Comparison of ENCODE assay signal across 8 mouse cellular contexts in genomic region chr7:105786506-105787284, GRCm38 (mm10). TPM values are rescaled to one million over a fixed set of nuclear protein-coding genes. Genes with fewer than 3 reads are reported as not detected.
DNase-seq lines count a peak whose midpoint lies in the region; ATAC-seq and TF ChIP-seq lines count a peak whose summit lies in the region.

No protein-coding gene starts in this region.

- H3K4me1 ChIP-seq in heart, adult 2 months (ENCODE audit: control insufficient read depth, insufficient read depth, low read length) = peaks cover 5% of the 10 kb centered on the region
- peaks cover 60% of the 10 kb centered on the region for H3K4me1 ChIP-seq in midbrain, embryonic 10.5 days

- peak overlapping the region; percentile 70 for H3K4me3 ChIP-seq in heart, adult 2 months
- H3K4me3 ChIP-seq in midbrain, embryonic 10.5 days = peak overlapping the region; percentile 92

- WGBS in heart, adult 2 months = 10% methylated on average over 19 of the region's 20 CpGs
- 7% methylated on average over 19 of the region's 20 CpGs for WGBS in midbrain, embryonic 10.5 days

- no peak for DNase-seq in heart, adult 2 months
- DNase-seq in heart, postnatal 25 days (ENCODE audit: low spot score) = no peak
- DNase-seq in brain, embryonic 14.5 days (ENCODE audit: low read depth) = peak; percentile 68
- no peak for DNase-seq in midbrain, embryonic 10.5 days (ENCODE audit: low spot score)
- no peak for DNase-seq in urinary bladder, postnatal 25 days (ENCODE audit: low spot score)
- no peak for DNase-seq in adrenal gland, postnatal 4 days (ENCODE audit: low spot score in 2 of 2)
- DNase-seq in natural killer cell, adult 2 months (ENCODE audit: low spot score in 2 of 2) = no peak

- H3K9ac ChIP-seq in heart, adult 2 months (ENCODE audit: low read depth, low read length) = peak overlapping the region; percentile 90

- H3K79me2 ChIP-seq in heart, adult 2 months (replicated peaks; ENCODE audit: control insufficient read depth, insufficient read depth, low read length) = no peaks in the 10 kb centered on the region

- no peak for TF ChIP-seq POLR2A in heart, adult 2 months (IDR thresholded peaks at IDR 0.05; ENCODE audit: insufficient read depth, low read depth, low read length)
- no peak for TF ChIP-seq POLR2A in brain, embryonic 14.5 days (IDR thresholded peaks at IDR 0.05; ENCODE audit: borderline replicate concordance, extremely low read depth, insufficient read depth, insufficient read length, poor library complexity, severe bottlenecking)

- H3K9me3 ChIP-seq in midbrain, embryonic 10.5 days (replicated peaks) = no peaks in the 10 kb centered on the region

- peak; percentile 19 to 25; a peak in 2 of 4 replicates for ATAC-seq in hematopoietic stem cell, adult 5-6 weeks (replicated peaks in 1 of 2; ENCODE audit: insufficient read depth in 1 of 2, low FRiP score in 2 of 2, low TSS enrichment in 1 of 2, low read depth in 1 of 2, poor library complexity in 2 of 2, severe bottlenecking in 2 of 2)

- H3K27ac ChIP-seq in heart, adult 2 months = peak overlapping the region; percentile 86
- H3K27ac ChIP-seq in midbrain, embryonic 10.5 days (replicated peaks) = peak overlapping the region; percentile 99

- TF ChIP-seq CTCF in heart, adult 2 months (IDR thresholded peaks at IDR 0.05) = no peak
- TF ChIP-seq CTCF in brain, embryonic 14.5 days (IDR thresholded peaks at IDR 0.05; ENCODE audit: borderline replicate concordance, extremely low read depth, insufficient read depth, insufficient read length) = no peak

- no peak for TF ChIP-seq EP300 in heart, adult 2 months (IDR thresholded peaks at IDR 0.05; ENCODE audit: insufficient read depth, low read depth, low read length)

- intact Hi-C loops in heart, adult 2 months (cut with DNase I) = loop anchor here (2.0 kb wide), 2 partner anchors 22 to 42 kb away; partner anchors contain the start of gene Taf10
- intact Hi-C loops in heart, postnatal 25 days (cut with DNase I) = no loop called here

- no peaks in the 10 kb centered on the region; the same call in 1 of the 2 replicates for H3K36me3 ChIP-seq in heart, adult 2 months (ENCODE audit: control insufficient read depth, insufficient read depth, low read length)
- H3K36me3 ChIP-seq in midbrain, embryonic 10.5 days = peaks cover 29% of the 10 kb centered on the region

- H3K27me3 ChIP-seq in heart, adult 2 months (ENCODE audit: control insufficient read depth, insufficient read depth, low read length) = 0 out of 2 replicates have a peak, but pooled peaks cover 2% of the 10 kb centered on the region
- peaks cover 44% of the 10 kb centered on the region for H3K27me3 ChIP-seq in midbrain, embryonic 10.5 days (ENCODE audit: low read depth, poor library complexity, severe bottlenecking)

RNA-seq across cellular contexts. Expression of gene Dchs1, which starts 0.8 kb away (rescaled TPM):
- total RNA-seq in heart, adult 2 months (2021) = 1 to 10 TPM; 7.2 to 8.5 TPM
- 8.0 and 11.0 TPM in 2 replicates for polyA plus RNA-seq in heart, adult 2 months (2012; rRNA removed)
- 10 to 100 TPM in 1 of 2 experiments, 1 to 10 TPM in 1; 9.1 to 10.6 TPM for total RNA-seq in heart, postnatal 25 days (2021)
- 68.6 and 87.4 TPM in 2 replicates for polyA plus RNA-seq in brain, embryonic 14.5 days (2012; rRNA removed)
- total RNA-seq in hematopoietic stem cell, adult 5-6 weeks (2017) = not detected in 2 replicates
- polyA plus RNA-seq in midbrain, embryonic 10.5 days (2016; fragmentation: Nextera tagmentation; extraction: Ambion mirVana) = 6.7 and 10.1 TPM in 2 replicates
- total RNA-seq in adrenal gland, postnatal 4 days (2021) = 10 to 100 TPM; 23.7 to 29.4 TPM

RNA-seq across cellular contexts. Expression of gene Mrpl17, which starts 24.2 kb away (rescaled TPM):
- 100 to 1,000 TPM in 1 of 2 experiments, 10 to 100 TPM in 1; 93.1 to 133 TPM for total RNA-seq in heart, adult 2 months (2021)
- 139 and 144 TPM in 2 replicates for polyA plus RNA-seq in heart, adult 2 months (2012; rRNA removed)
- 100 to 1,000 TPM; 108 to 110 TPM for total RNA-seq in heart, postnatal 25 days (2021)
- 165 and 185 TPM in 2 replicates for polyA plus RNA-seq in brain, embryonic 14.5 days (2012; rRNA removed)
- 43.5 and 55.5 TPM in 2 replicates for total RNA-seq in hematopoietic stem cell, adult 5-6 weeks (2017)
- polyA plus RNA-seq in midbrain, embryonic 10.5 days (2016; fragmentation: Nextera tagmentation; extraction: Ambion mirVana) = 293 and 320 TPM in 2 replicates
- total RNA-seq in adrenal gland, postnatal 4 days (2021) = 100 to 1,000 TPM; 170 to 182 TPM

RNA-seq across cellular contexts. Expression of gene Tpp1, which starts 34.7 kb away (rescaled TPM):
- total RNA-seq in heart, adult 2 months (2021) = 10 to 100 TPM; 42.1 to 50.3 TPM
- polyA plus RNA-seq in heart, adult 2 months (2012; rRNA removed) = 66.1 and 90.0 TPM in 2 replicates
- total RNA-seq in heart, postnatal 25 days (2021) = 10 to 100 TPM; 37.4 to 40.7 TPM
- 42.8 and 48.1 TPM in 2 replicates for polyA plus RNA-seq in brain, embryonic 14.5 days (2012; rRNA removed)
- 22.1 and 27.4 TPM in 2 replicates for total RNA-seq in hematopoietic stem cell, adult 5-6 weeks (2017)
- polyA plus RNA-seq in midbrain, embryonic 10.5 days (2016; fragmentation: Nextera tagmentation; extraction: Ambion mirVana) = 66.1 and 66.9 TPM in 2 replicates
- 10 to 100 TPM; 85.0 to 95.7 TPM for total RNA-seq in adrenal gland, postnatal 4 days (2021)

RNA-seq across cellular contexts. Expression of gene Taf10, which starts 42.5 kb away (rescaled TPM):
- total RNA-seq in heart, adult 2 months (2021) = 100 to 1,000 TPM; 110 to 115 TPM
- polyA plus RNA-seq in heart, adult 2 months (2012; rRNA removed) = 158 and 176 TPM in 2 replicates
- 10 to 100 TPM; 90.1 to 90.3 TPM for total RNA-seq in heart, postnatal 25 days (2021)
- 204 and 302 TPM in 2 replicates for polyA plus RNA-seq in brain, embryonic 14.5 days (2012; rRNA removed)
- 132 and 162 TPM in 2 replicates for total RNA-seq in hematopoietic stem cell, adult 5-6 weeks (2017)
- 160 and 188 TPM in 2 replicates for polyA plus RNA-seq in midbrain, embryonic 10.5 days (2016; fragmentation: Nextera tagmentation; extraction: Ambion mirVana)
- 100 to 1,000 TPM; 161 to 175 TPM for total RNA-seq in adrenal gland, postnatal 4 days (2021)

RNA-seq across cellular contexts. Expression of gene Rrp8, which starts 49.5 kb away (rescaled TPM):
- total RNA-seq in heart, adult 2 months (2021) = 10 to 100 TPM in 1 of 2 experiments, 1 to 10 TPM in 1; 9.2 to 10.8 TPM
- 4.4 and 8.0 TPM in 2 replicates for polyA plus RNA-seq in heart, adult 2 months (2012; rRNA removed)
- total RNA-seq in heart, postnatal 25 days (2021) = 1 to 10 TPM; 9.5 TPM
- 15.7 and 17.8 TPM in 2 replicates for polyA plus RNA-seq in brain, embryonic 14.5 days (2012; rRNA removed)
- total RNA-seq in hematopoietic stem cell, adult 5-6 weeks (2017) = 17.5 and 34.8 TPM in 2 replicates
- 35.4 and 44.0 TPM in 2 replicates for polyA plus RNA-seq in midbrain, embryonic 10.5 days (2016; fragmentation: Nextera tagmentation; extraction: Ambion mirVana)
- total RNA-seq in adrenal gland, postnatal 4 days (2021) = 10 to 100 TPM; 21.0 to 21.2 TPM
